Mouse (Mus musculus) hematopoietic stem cell, adult 5-6 weeks (primary cell): Measurements from ENCODE around the gene Hmcn1. TPM values are rescaled to one million over a fixed set of nuclear protein-coding genes. Genes with fewer than 3 reads are reported as not detected.

Experiments used
- ATAC-seq, 2 experiments: fragments of 125-278 bp in 1 of 2; replicated peaks in 1 of 2; 2 replicates each; pipeline ENCODE4 v1.8.0; 2016 to 2017; ENCODE audit warnings: inconsistent platforms in 2 of 2, mild to moderate bottlenecking in 2 of 2, moderate number of reproducible peaks in 2 of 2, low read depth in 1 of 2, moderate TSS enrichment in 1 of 2; ENCODE audit not compliant: low FRiP score in 2 of 2, poor library complexity in 2 of 2, severe bottlenecking in 2 of 2, insufficient read depth in 1 of 2, low TSS enrichment in 1 of 2
- total RNA-seq: library from RNA; stranded (forward); fragments of 172-1452, 232-1000 nt; gene quantifications from 2 replicates; pipeline ENCODE4 v1.2.3, GENCODE M21; 2017

The Hmcn1 gene
- total RNA-seq, 1 experiment from 2014 or later: 0.05 TPM

DNA sequence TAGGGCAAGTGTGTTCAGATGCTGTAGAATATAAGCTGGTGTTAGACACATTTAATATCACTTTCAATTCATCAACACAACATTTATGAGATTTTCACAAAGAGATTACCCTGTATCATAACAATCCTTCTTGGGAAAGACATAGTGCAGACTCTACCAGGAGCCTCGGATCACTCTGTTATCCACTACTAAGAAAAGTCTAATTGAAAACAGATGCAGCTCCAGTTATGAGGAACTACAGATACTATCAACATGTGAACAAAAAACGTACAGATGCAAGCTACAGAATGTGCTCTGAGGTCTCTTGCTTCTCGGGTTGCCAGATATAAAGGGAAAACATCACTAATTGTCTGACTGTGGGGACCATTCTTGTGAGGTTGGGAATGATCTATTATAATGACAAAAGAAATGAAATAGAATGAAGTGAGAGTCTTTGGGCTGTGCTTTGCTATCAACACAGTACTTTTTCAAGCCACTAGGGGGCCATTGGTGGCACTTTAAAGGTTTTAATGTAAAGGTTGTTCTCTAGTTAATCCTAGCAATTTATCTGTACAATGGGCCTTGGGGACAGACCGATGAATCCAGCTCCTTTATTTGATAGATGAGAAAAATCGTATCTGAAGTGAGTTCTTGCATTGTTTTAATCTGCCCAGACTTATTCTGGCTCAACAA, 168.8 kb downstream of the Hmcn1 start:
- ATAC-seq: peak in 1 of 2 experiments; percentile 56; a peak in 1 of 4 replicates

DNA sequence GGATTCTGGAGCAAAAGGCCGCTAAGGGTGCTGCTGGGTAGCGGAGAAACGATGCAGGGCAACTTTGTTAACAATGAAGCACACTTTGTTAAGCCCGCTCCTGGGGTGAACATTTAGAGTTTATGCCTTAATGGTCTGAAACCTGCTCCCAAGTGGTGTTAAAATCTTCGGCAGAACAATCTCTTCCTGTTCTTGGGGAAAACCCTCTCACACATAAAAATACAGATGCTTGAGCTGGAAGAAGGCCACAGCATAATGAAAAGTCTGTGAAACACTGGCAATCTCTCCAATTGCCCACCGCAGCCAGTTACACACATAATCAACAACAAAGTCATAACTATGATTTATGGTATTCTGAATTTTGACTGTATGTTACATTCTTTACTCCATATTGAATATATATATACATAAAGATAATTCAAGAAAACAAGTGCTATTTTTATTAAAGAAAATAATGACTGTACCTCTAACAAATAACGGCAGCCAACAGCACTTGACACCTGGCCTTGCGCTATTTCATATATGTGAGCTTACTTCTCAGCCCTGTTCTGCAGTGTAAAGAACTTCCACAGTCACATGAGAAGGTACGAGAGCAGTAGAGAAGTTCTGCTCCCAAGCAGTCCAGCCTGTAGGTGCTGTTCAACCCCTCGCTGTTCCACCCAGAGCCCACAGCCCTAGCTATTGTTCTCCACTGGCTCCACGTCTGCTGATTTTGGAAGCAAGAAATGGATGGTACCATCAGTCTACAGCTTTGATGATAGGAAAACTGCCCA, 177.0 kb downstream of the Hmcn1 start:
- ATAC-seq: no peak

DNA sequence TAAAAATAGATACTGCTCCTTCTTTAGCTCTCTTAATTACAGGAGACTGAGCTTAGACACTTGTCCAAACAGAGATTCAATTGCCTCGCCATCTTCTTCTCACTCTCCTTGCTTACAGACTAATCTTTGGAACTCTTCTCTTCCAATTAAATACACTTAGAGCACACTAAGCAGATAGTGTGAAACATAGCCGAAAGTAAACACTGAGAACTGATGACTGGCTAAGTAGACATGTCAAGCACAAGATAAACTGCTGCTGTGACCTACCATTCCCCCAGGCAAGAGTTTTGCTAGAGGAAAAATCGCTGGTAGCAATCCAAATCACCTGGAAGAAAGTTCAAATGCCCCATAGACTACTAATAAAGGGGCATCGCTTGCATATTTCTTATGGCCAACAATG, 178.3 kb downstream of the Hmcn1 start:
- ATAC-seq: no peak

DNA sequence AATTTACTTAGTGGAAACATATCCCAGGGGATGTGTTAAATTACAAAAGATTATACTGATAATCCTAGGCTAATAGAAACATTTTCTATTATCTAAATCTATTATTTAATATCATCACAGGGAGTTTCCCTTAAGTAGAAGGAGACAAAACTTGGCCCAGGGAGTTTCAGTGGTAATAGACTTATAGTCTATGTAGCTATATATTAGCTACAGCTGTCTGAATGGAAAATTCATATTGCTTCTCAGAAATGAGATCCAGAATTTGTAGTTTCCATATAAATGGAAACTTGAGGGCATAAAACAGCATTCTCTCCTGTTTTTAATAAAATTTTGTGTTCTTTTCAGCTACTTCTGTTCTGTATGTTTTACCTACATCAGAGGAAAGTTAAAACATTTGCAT, 179.9 kb downstream of the Hmcn1 start:
- no peak for ATAC-seq

DNA sequence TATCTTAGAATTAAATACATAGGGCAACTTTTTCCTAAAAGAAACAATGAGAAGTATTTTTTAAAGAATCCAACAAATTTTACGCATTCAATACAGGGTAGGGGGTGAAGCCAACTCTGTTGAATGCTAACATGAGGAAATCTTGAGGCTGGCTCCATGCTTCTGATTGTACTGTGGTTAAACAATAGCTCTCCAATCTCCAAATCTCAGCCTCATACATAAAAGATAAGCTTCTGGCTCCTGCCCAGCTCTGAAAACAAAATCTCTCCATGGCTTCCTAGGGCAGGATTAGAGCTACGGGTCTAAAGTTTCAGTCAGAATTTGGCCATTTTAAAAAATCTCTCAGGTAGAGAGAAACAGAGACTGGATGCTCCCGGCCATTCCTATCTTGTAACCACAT, 186.4 kb downstream of the Hmcn1 start:
- ATAC-seq: no peak

DNA sequence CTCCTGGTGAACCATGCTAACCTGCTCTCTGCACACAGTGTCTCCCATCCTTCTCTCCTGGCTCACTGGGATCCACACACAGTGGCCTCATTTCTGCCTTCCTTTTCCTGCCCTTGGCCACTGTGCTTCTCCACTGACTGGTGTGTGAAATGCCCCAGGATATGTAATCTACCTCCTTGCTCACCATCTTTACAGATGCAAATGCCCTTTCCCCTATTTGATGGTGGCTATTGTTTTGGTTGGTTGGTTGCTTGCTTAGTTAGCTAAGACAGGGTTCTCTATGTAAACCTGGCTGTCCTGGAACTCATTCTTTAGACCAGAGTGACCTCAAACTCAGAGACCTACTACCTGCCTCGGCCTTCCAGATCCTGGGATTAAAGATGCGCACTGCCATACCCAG, 187.8 kb downstream of the Hmcn1 start:
- no peak for ATAC-seq

DNA sequence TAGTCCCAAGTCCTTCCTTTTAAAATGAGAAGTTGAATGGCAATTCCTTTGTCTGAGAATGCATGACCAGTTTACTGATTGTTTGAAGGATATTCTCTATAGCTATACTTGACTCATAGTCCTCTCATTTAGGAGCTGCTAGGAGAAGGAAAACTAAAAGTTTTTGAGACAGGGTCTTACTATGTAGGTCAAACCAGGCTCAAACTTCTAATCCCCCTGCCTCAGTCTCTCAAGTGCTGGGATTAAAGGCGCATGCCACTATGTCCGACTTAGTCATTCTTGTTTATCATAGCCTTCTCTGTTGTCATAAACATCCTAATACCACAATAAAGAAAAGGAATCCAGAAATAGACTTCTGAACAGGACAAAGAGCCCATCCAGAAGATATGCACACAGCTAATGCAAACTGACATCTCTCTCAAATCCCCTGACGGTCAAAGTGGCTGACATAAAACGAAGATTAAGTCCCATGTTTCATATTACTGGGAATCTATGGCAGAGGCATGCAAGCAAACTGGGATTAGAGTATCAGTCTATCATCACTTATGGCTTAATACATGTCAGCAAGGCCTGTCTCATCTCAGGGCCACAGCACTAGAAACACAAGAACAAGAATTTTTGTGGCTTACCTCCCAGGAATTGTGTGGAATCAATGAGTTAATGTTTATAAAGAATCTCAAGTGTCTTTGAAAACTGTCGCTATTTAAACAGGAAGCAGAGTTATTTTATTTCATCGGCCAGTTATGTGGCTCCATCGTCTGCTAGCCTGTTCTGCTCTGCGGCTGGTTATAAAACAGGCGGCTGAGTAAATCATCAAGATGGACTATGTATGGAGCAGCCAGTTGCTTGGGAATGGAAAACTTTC, 188.8 kb downstream of the Hmcn1 start:
- no peak for ATAC-seq

DNA sequence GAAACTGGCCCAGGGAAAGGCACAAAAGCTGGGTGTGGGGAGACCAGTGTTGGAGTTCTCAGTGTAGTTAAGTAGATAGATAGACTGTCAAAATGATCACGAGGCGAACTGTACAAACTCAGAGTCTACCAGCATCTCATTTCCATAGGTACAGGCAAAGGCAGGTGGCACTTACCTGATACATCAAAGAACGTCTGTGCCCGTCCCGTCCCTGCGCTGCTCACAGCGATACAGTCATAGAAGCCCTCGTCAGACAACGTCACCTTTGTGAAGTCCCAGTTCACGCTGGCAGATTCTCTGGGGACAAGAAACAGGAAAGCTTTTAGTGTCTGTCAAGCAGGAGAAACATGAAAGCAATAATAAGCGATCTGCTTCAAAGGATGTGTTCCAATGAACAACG, 190.6 kb downstream of the Hmcn1 start:
- ATAC-seq: no peak

DNA sequence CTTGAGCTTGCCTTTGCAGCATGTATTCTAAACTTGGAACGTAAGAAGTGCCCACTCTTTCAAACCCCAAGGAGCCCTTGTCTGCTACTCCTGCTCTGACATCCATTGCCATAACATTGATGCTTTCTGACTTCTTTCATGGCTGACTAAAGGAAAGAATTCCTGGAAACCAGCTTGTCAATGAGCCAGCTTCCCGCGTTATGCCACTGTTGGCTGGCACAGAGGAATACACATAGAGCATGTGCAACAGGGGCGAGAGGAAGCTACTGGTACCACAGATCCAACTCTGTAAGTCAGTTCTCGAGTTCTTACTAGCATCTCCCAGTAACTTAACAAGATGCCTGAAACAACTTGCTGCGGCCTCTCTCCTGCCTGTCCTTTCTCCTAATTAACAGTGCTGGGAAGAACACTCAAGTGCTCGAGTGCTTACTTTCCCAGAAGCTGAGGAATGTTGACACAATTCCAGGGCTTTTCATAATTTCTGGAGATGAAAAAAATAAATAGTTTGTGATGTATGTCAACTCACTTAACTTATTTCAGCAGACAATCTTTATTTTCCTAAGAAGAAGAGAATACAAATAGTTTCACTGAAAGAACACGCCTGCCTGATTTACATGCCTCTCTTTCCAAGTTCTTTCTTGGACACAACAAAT, 192.5 kb downstream of the Hmcn1 start:
- no peak for ATAC-seq

DNA sequence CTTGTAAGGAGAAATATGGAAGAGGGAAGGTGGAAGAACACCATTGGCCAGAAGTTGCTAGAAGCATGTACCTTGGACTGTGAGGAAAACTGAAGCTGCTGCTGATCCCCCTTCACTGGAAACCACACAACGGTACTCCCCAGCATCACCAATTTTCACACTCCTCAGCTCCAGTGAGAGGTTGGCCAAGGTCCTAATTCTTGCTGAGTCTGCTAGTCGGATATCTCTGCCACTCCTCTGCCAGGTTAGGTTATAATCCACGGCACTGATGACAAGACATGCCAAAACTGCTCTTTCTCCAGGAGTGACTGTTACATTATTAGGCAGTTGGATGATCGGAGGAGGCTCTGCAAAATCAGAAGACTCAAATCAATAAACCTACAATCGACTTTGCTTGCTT, 194.6 kb downstream of the Hmcn1 start:
- no peak for ATAC-seq

DNA sequence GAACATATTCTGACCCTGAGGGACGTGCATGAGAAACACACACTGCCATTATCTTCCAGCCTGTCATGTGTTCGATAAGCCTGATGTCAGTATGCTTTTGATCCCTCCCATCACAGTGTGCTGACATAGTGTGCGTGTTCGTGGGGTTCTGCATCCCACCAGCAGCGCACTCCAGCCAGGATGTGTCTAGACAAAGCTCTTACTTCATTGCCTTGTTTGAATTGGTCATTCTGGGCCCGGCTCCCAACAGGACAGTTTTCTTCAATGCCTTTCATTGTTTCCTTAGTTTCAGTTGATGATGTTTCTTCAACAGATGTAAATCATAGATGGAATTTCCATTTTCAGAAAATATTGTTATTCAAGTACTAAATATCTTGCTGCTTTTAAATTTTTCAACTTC, 206.5 kb downstream of the Hmcn1 start:
- no peak for ATAC-seq

DNA sequence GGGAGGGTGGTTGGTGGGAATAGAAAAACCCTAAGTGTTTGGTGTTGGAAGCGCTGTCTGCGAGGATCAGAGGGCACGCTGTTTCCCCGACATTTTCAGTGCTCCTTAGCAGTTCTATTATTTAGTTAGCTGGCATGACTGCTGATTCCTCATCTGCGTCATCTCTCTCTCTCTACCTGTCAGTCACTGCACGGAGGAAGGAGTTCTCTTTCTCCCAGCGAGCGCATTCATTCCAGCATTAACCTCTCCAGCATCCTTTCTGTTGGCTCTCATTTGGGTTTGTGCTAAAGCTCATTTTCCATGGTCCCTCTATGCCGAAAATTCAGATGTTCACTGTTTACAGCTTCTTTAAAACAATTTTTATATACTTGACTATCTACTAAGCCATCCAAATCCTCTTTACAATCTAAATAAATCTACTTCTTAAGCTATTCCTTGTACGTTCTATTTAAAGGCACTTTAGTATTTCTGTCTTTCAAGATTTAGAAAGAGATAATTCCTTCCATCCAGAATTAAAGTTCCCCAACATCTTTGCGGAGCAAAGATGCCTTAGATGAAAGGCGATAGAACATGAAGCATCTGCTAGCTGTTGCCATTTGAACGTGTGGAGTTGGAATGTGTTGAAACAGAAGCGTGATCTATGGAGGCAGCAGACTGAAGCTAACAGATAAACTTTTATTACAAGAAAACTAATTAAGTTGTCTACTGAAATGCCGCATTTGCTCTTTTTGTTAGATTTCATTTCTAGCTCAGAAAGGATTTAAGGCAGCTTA, 210.0 kb downstream of the Hmcn1 start:
- ATAC-seq: no peak

DNA sequence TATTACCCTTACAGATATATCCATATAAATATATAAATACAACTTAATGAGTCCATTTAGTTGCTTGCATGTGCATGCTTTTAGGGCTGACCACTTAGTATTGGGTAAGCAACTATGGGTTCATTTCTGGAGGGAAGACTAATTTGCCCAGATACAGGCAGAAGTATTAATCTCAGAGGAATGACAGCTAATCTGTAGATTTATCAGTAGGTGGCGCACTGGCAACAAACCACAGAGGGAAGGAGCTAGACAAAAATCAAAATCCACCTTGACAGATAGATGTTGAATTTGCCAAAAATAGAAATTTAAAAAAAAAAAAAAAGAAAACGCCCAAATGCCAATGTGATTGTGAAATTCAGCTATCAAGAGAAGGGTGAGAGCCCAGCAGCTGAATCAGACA, 213.3 kb downstream of the Hmcn1 start:
- no peak for ATAC-seq

DNA sequence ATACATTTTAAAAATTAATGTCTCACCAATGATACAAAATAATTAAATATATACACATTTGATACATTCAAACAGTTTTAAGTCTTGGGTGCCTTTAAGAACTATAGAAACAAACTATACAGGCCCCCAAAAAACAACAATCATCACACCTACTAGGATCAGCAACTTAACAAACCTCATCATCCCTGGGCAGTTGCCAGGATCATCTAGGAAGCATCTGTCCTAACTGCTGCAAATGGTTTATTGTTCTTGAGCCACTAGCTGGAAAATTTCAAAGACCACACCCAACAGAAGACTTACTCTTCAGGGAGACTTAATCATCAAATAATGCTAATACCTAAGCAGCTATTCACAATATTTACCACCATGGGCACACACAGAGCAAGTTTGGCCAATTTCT, 216.5 kb downstream of the Hmcn1 start:
- ATAC-seq: no peak

DNA sequence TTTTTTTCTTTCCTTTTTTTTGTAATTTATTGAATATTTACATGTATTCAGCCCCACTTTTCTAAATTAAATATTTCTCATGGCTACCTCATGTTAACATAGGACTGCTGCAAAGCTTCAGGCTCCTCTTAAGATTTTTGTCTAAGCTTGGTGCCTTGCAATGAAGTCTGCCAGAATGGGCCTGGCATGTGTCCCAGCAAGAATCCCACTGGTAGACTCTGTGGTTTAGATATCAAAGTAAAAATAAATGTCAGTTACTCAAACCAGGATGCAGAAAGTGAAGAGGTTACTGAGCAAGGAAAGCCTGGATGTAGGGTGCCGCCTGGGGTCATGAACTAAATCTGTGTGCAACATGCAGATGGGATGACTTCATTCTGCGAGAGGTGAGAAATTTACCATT, 217.5 kb downstream of the Hmcn1 start:
- ATAC-seq: no peak

DNA sequence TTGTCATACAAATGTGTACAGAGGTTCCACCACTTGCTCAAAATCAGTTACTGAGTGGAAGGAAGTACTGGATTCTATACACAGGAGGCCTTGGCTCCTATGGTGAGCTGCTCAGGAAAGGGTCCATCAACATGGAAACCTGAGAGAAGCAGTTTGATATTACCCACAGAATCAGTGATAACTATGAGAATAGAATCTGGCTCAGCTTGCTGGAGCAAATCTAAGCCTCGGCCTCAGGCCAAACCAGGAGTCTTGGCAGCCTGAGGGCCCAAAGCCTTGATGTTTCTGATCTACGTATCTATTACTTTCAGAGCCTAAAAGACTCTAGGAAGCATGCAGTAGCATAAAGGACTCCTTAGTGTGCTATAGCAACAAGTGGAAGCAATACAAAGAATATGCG, 220.3 kb downstream of the Hmcn1 start:
- ATAC-seq: no peak

DNA sequence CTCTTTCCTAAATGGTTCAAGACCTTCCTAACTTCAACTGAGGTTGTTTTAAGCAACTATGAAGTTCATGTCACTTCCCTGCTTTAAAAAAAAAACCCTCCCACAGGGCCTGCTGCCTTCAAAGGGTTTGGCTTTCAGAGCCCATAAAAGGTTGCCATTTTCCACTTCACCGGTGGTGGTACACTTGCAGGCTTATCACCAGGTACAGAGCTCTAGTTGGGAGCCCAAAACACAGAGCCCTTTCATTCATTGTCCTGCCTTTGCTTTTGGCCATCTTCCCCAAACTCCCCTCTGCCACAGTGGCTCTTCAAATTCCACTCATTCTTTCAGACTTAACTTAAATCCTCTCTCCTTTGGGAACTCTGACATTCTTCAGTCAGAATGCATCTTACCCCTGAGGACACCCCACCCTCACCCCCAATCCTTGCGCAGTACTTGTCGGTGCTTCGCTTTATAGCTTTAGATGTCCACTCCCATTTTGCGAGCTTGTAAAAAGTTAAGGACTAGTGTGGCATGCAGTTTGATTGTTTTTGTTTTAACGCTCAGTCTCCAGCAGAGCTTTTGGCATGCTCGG, 222.2 kb downstream of the Hmcn1 start:
- no peak for ATAC-seq
